Mouse (Mus musculus) limb, embryonic 13.5 days (tissue): ENCODE data around the gene Socs2. TPM values are rescaled to one million over a fixed set of nuclear protein-coding genes. Genes with fewer than 3 reads are reported as not detected.

ENCODE experiments used
- ATAC-seq: fragments of 200-750 bp; cut with Nextera tagmentation; 2 replicates; pipeline ENCODE4 v1.8.0; 2017; ENCODE audit warnings: low read depth, moderate number of reproducible peaks, moderate TSS enrichment; ENCODE audit not compliant: low FRiP score
- H3K27ac ChIP-seq: fragments of 300-500 bp; sonication (generic); 2 replicates; pipeline ENCODE4 v1.5.1; 2015; ENCODE audit warnings: inconsistent platforms, mild to moderate bottlenecking, moderate library complexity
- H3K27me3 ChIP-seq: fragments of 300-500 bp; sonication (generic); 2 replicates; pipeline ENCODE4 v1.6.1; 2015; ENCODE audit warnings: mild to moderate bottlenecking, inconsistent platforms
- H3K36me3 ChIP-seq: fragments of 300-500 bp; sonication (generic); 2 replicates; pipeline ENCODE4 v1.6.1; 2015; ENCODE audit warnings: inconsistent platforms, mild to moderate bottlenecking, moderate library complexity
- H3K4me1 ChIP-seq: fragments of 300-500 bp; sonication (generic); 2 replicates; pipeline ENCODE4 v1.6.1; 2015; ENCODE audit warnings: inconsistent platforms
- H3K4me2 ChIP-seq: fragments of 300-500 bp; sonication (generic); replicated peaks from 2 replicates; pipeline ENCODE4 v1.6.1; 2015; ENCODE audit warnings: inconsistent platforms, mild to moderate bottlenecking, moderate library complexity
- H3K4me3 ChIP-seq: fragments of 300-500 bp; sonication (generic); 2 replicates; pipeline ENCODE4 v1.5.1; 2015; ENCODE audit warnings: moderate library complexity, mild to moderate bottlenecking, inconsistent platforms
- H3K9ac ChIP-seq: fragments of 300-500 bp; sonication (generic); 2 replicates; pipeline ENCODE4 v1.6.1; 2015; ENCODE audit warnings: mild to moderate bottlenecking, inconsistent platforms
- H3K9me3 ChIP-seq: fragments of 300-500 bp; sonication (generic); 2 replicates; pipeline ENCODE4 v1.6.1; 2016; ENCODE audit warnings: inconsistent platforms
- WGBS: fragments of 180-500 bp; shearing (Covaris S2); methylation state at CpG from one replicate; pipeline ENCODE4 v1.1.7; 2015; 5-methylcytosine and 5-hydroxymethylcytosine counted together
- polyA plus RNA-seq: library from polyadenylated mRNA; unstranded; fragments of >200 nt; fragmentation: Nextera tagmentation; extraction: Ambion mirVana; gene quantifications from 2 replicates; pipeline ENCODE4 v1.2.1, GENCODE M21; 2015

The Socs2 gene
- polyA plus RNA-seq, 1 experiment from 2014 or later, result 88.6 TPM

GRCm38 (mm10) chr10:95386527-95386926 lies 30.5 kb downstream of the Socs2 start:
- H3K9ac ChIP-seq, result no peak overlapping the region
- H3K4me3 ChIP-seq, result no peak overlapping the region
- H3K36me3 ChIP-seq, result no peaks in the 10 kb centered on the region
- H3K4me2 ChIP-seq, result no peak overlapping the region
- H3K27me3 ChIP-seq, result no peaks in the 10 kb centered on the region
- peaks cover 11% of the 10 kb centered on the region; the same call in 1 of the 2 replicates for H3K4me1 ChIP-seq
- ATAC-seq, result no peak
- H3K9me3 ChIP-seq, result no peaks in the 10 kb centered on the region
- WGBS, result 93% methylated on average over 6 of the region's 6 CpGs
- no peak overlapping the region for H3K27ac ChIP-seq

- no peak overlapping the region for H3K4me2 ChIP-seq
- H3K27ac ChIP-seq, result no peak overlapping the region
Measured at GRCm38 (mm10) chr10:95385801-95386203, 31.2 kb downstream of the Socs2 start.

GRCm38 (mm10) chr10:95385081-95385480 lies 31.9 kb downstream of the Socs2 start:
- Histone ChIP-seq H3K27me3 (no peaks in the 10 kb centered on the region), H3K36me3 (no peaks in the 10 kb centered on the region), H3K4me3 (no peak overlapping the region), H3K4me1 (peaks cover 11% of the 10 kb centered on the region; the same call in 1 of the 2 replicates), H3K9me3 (0 out of 2 replicates have a peak, but pooled peaks cover 6% of the 10 kb centered on the region), H3K4me2 (no peak overlapping the region), H3K9ac (no peak overlapping the region), H3K27ac (no peak overlapping the region)
- ATAC-seq, result no peak
- WGBS, result 31% methylated on average over 1 of the region's 1 CpGs

More at GRCm38 (mm10) chr10:95385801-95386203, 31.2 kb downstream of the Socs2 start:
- Histone ChIP-seq H3K27me3 (no peaks in the 10 kb centered on the region), H3K4me3 (no peak overlapping the region), H3K36me3 (no peaks in the 10 kb centered on the region), H3K4me1 (peaks cover 11% of the 10 kb centered on the region; the same call in 1 of the 2 replicates), H3K9me3 (no peaks in the 10 kb centered on the region), H3K9ac (no peak overlapping the region)
- WGBS, result 67% methylated on average over 4 of the region's 4 CpGs
- no peak for ATAC-seq

- peaks cover 11% of the 10 kb centered on the region; the same call in 1 of the 2 replicates for H3K4me1 ChIP-seq
- H3K4me3 ChIP-seq, result no peak overlapping the region
- no peak overlapping the region for H3K27ac ChIP-seq
- no peak for ATAC-seq
- H3K9ac ChIP-seq, result no peak overlapping the region
- no peak overlapping the region for H3K4me2 ChIP-seq
- H3K36me3 ChIP-seq, result no peaks in the 10 kb centered on the region
- H3K9me3 ChIP-seq, result 0 out of 2 replicates have a peak, but pooled peaks cover 10% of the 10 kb centered on the region
- WGBS, result 86% methylated on average over 8 of the region's 8 CpGs
- no peaks in the 10 kb centered on the region for H3K27me3 ChIP-seq
Measured at GRCm38 (mm10) chr10:95384446-95384845, 32.5 kb downstream of the Socs2 start.

GRCm38 (mm10) chr10:95373340-95373739 lies 43.6 kb downstream of the Socs2 start:
- Histone ChIP-seq H3K36me3 (no peaks in the 10 kb centered on the region), H3K9me3 (no peaks in the 10 kb centered on the region), H3K27me3 (no peaks in the 10 kb centered on the region), H3K4me3 (no peak overlapping the region), H3K27ac (no peak overlapping the region), H3K9ac (no peak overlapping the region), H3K4me1 (no peaks in the 10 kb centered on the region), H3K4me2 (no peak overlapping the region)
- ATAC-seq, result no peak
- 87% methylated on average over 6 of the region's 6 CpGs for WGBS

- 83% methylated on average over 3 of the region's 3 CpGs for WGBS
Measured at GRCm38 (mm10) chr10:95371942-95372341, 45.0 kb downstream of the Socs2 start.

GRCm38 (mm10) chr10:95369190-95369589 lies 47.8 kb downstream of the Socs2 start:
- no peak overlapping the region for H3K4me2 ChIP-seq
- ATAC-seq, result no peak

More at GRCm38 (mm10) chr10:95371942-95372341, 45.0 kb downstream of the Socs2 start:
- no peak overlapping the region for H3K9ac ChIP-seq
- no peaks in the 10 kb centered on the region for H3K9me3 ChIP-seq
- H3K27ac ChIP-seq, result no peak overlapping the region
- H3K27me3 ChIP-seq, result no peaks in the 10 kb centered on the region
- H3K36me3 ChIP-seq, result no peaks in the 10 kb centered on the region
- H3K4me3 ChIP-seq, result no peak overlapping the region
- no peak for ATAC-seq
- H3K4me1 ChIP-seq, result no peaks in the 10 kb centered on the region
- no peak overlapping the region for H3K4me2 ChIP-seq

GRCm38 (mm10) chr10:95368151-95368550 lies 48.8 kb downstream of the Socs2 start:
- Histone ChIP-seq H3K4me1 (no peaks in the 10 kb centered on the region), H3K9me3 (peaks cover 9% of the 10 kb centered on the region; the same call in 1 of the 2 replicates), H3K27me3 (no peaks in the 10 kb centered on the region), H3K4me3 (no peak overlapping the region), H3K36me3 (no peaks in the 10 kb centered on the region), H3K4me2 (no peak overlapping the region), H3K27ac (no peak overlapping the region), H3K9ac (no peak overlapping the region)
- no peak for ATAC-seq
- 87% methylated on average over 14 of the region's 14 CpGs for WGBS

More at GRCm38 (mm10) chr10:95369190-95369589, 47.8 kb downstream of the Socs2 start:
- Histone ChIP-seq H3K27ac (no peak overlapping the region), H3K36me3 (no peaks in the 10 kb centered on the region), H3K27me3 (no peaks in the 10 kb centered on the region), H3K9me3 (peaks cover 9% of the 10 kb centered on the region; the same call in 1 of the 2 replicates), H3K4me1 (no peaks in the 10 kb centered on the region), H3K4me3 (no peak overlapping the region), H3K9ac (no peak overlapping the region)

- 83% methylated on average over 9 of the region's 9 CpGs for WGBS
- Histone ChIP-seq H3K4me2 (no peak overlapping the region), H3K4me1 (no peaks in the 10 kb centered on the region), H3K27ac (no peak overlapping the region), H3K36me3 (no peaks in the 10 kb centered on the region), H3K9me3 (peaks cover 9% of the 10 kb centered on the region; the same call in 1 of the 2 replicates), H3K27me3 (no peaks in the 10 kb centered on the region), H3K4me3 (no peak overlapping the region), H3K9ac (no peak overlapping the region)
- no peak for ATAC-seq
Measured at GRCm38 (mm10) chr10:95367661-95368089, 49.3 kb downstream of the Socs2 start.

GRCm38 (mm10) chr10:95367241-95367640 lies 49.7 kb downstream of the Socs2 start:
- no peak overlapping the region for H3K27ac ChIP-seq
- no peak overlapping the region for H3K4me2 ChIP-seq
- H3K4me1 ChIP-seq, result no peaks in the 10 kb centered on the region
- WGBS, result 72% methylated on average over 7 of the region's 7 CpGs
- H3K36me3 ChIP-seq, result no peaks in the 10 kb centered on the region
- no peak overlapping the region for H3K4me3 ChIP-seq
- no peak for ATAC-seq
- peaks cover 9% of the 10 kb centered on the region; the same call in 1 of the 2 replicates for H3K9me3 ChIP-seq
- H3K27me3 ChIP-seq, result no peaks in the 10 kb centered on the region
- no peak overlapping the region for H3K9ac ChIP-seq

GRCm38 (mm10) chr10:95362326-95362725 lies 54.7 kb downstream of the Socs2 start:
- no peak overlapping the region for H3K27ac ChIP-seq
- no peak overlapping the region for H3K9ac ChIP-seq
- H3K4me3 ChIP-seq, result no peak overlapping the region
- no peaks in the 10 kb centered on the region for H3K4me1 ChIP-seq
- H3K4me2 ChIP-seq, result no peak overlapping the region
- 40% methylated on average over 2 of the region's 2 CpGs for WGBS
- ATAC-seq, result no peak
- H3K9me3 ChIP-seq, result peaks cover 9% of the 10 kb centered on the region; the same call in 1 of the 2 replicates
- no peaks in the 10 kb centered on the region for H3K27me3 ChIP-seq
- H3K36me3 ChIP-seq, result no peaks in the 10 kb centered on the region

GRCm38 (mm10) chr10:95361260-95361841 lies 55.6 kb downstream of the Socs2 start:
- Histone ChIP-seq H3K4me3 (no peak overlapping the region), H3K9me3 (peaks cover 9% of the 10 kb centered on the region; the same call in 1 of the 2 replicates), H3K27ac (no peak overlapping the region), H3K4me1 (no peaks in the 10 kb centered on the region), H3K4me2 (no peak overlapping the region), H3K27me3 (no peaks in the 10 kb centered on the region), H3K36me3 (no peaks in the 10 kb centered on the region), H3K9ac (no peak overlapping the region)
- WGBS, result 88% methylated on average over 12 of the region's 12 CpGs
- no peak for ATAC-seq

GRCm38 (mm10) chr10:95360048-95360447 lies 56.9 kb downstream of the Socs2 start:
- H3K9me3 ChIP-seq, result peaks cover 9% of the 10 kb centered on the region; the same call in 1 of the 2 replicates
- no peak overlapping the region for H3K4me2 ChIP-seq
- WGBS, result 73% methylated on average over 5 of the region's 5 CpGs
- H3K4me1 ChIP-seq, result no peaks in the 10 kb centered on the region
- H3K27ac ChIP-seq, result no peak overlapping the region
- H3K4me3 ChIP-seq, result no peak overlapping the region
- H3K9ac ChIP-seq, result no peak overlapping the region
- ATAC-seq, result no peak
- H3K36me3 ChIP-seq, result no peaks in the 10 kb centered on the region
- H3K27me3 ChIP-seq, result no peaks in the 10 kb centered on the region
